Mouse (Mus musculus): ENCODE data around the gene Prox2. TPM values are rescaled to one million over a fixed set of nuclear protein-coding genes. Genes with fewer than 3 reads are reported as not detected.

Gene Prox2
- total RNA-seq, 2 experiments from 2014 or later = 1.6 to 2.0 TPM

GRCm38 (mm10) chr12:85134043-85134794 lies 23.7 kb upstream of the Prox2 start:
- no peak for ATAC-seq (ENCODE audit: poor library complexity, severe bottlenecking)

GRCm38 (mm10) chr12:85131361-85131760 lies 20.8 kb upstream of the Prox2 start:
- ATAC-seq (ENCODE audit: poor library complexity, severe bottlenecking) = no peak

- peak; percentile 92 for ATAC-seq (ENCODE audit: poor library complexity, severe bottlenecking)
These were observed 18.9 kb upstream of the Prox2 start for GRCm38 (mm10) chr12:85129426-85129978.

GRCm38 (mm10) chr12:85126986-85127603 lies 16.5 kb upstream of the Prox2 start:
- ATAC-seq (ENCODE audit: poor library complexity, severe bottlenecking) = peak; percentile 29

- no peak for ATAC-seq (ENCODE audit: poor library complexity, severe bottlenecking)
These were observed 14.2 kb upstream of the Prox2 start for GRCm38 (mm10) chr12:85124751-85125150.

GRCm38 (mm10) chr12:85123645-85124044 lies 13.1 kb upstream of the Prox2 start:
- ATAC-seq (ENCODE audit: poor library complexity, severe bottlenecking) = peak; percentile 58

- peak; percentile 85 for ATAC-seq (ENCODE audit: poor library complexity, severe bottlenecking)
These were observed 12.6 kb upstream of the Prox2 start for GRCm38 (mm10) chr12:85123108-85123530.

- no peak for ATAC-seq (ENCODE audit: poor library complexity, severe bottlenecking)
These were observed 11.4 kb upstream of the Prox2 start for GRCm38 (mm10) chr12:85121806-85122459.

GRCm38 (mm10) chr12:85115678-85116077 lies 5.1 kb upstream of the Prox2 start:
- no peak for ATAC-seq (ENCODE audit: poor library complexity, severe bottlenecking)

GRCm38 (mm10) chr12:85113917-85114316 lies 3.4 kb upstream of the Prox2 start:
- ATAC-seq (ENCODE audit: poor library complexity, severe bottlenecking) = no peak

GRCm38 (mm10) chr12:85113337-85113736 lies 2.8 kb upstream of the Prox2 start:
- no peak for ATAC-seq (ENCODE audit: poor library complexity, severe bottlenecking)

- ATAC-seq (ENCODE audit: poor library complexity, severe bottlenecking) = no peak
These were observed 2.1 kb upstream of the Prox2 start for GRCm38 (mm10) chr12:85112550-85113251.

GRCm38 (mm10) chr12:85110011-85110697 lies 405 bp downstream of the Prox2 start:
- ATAC-seq (ENCODE audit: poor library complexity, severe bottlenecking) = 0 out of 2 replicates have a peak, but pooled peaks have one; percentile 3

- no peak for ATAC-seq (ENCODE audit: poor library complexity, severe bottlenecking)
These were observed 1.1 kb downstream of the Prox2 start for GRCm38 (mm10) chr12:85109426-85109825.

- ATAC-seq (ENCODE audit: poor library complexity, severe bottlenecking) = peak; percentile 40
These were observed 1.9 kb downstream of the Prox2 start for GRCm38 (mm10) chr12:85108643-85109042.

- no peak for ATAC-seq (ENCODE audit: poor library complexity, severe bottlenecking)
These were observed 4.3 kb downstream of the Prox2 start for GRCm38 (mm10) chr12:85106292-85106691.

GRCm38 (mm10) chr12:85104789-85105188 lies 5.8 kb downstream of the Prox2 start:
- ATAC-seq (ENCODE audit: poor library complexity, severe bottlenecking) = no peak

GRCm38 (mm10) chr12:85103096-85103495 lies 7.5 kb downstream of the Prox2 start:
- ATAC-seq (ENCODE audit: poor library complexity, severe bottlenecking) = no peak

GRCm38 (mm10) chr12:85101521-85102106 lies 8.9 kb downstream of the Prox2 start:
- no peak for ATAC-seq (ENCODE audit: poor library complexity, severe bottlenecking)

- ATAC-seq (ENCODE audit: poor library complexity, severe bottlenecking) = no peak
These were observed 9.6 kb downstream of the Prox2 start for GRCm38 (mm10) chr12:85101001-85101400.

Measured in megakaryocyte, adult 5-6 weeks (primary cell).